Mouse (Mus musculus) forebrain, embryonic 10.5 days (tissue): ENCODE measurements around the gene Urm1. TPM values are rescaled to one million over a fixed set of nuclear protein-coding genes. Genes with fewer than 3 reads are reported as not detected.

Experiments
- DNase-seq: peaks from one replicate; pipeline ENCODE4 v3.0.0-alpha.2; 2017; ENCODE audit warnings: low spot score; ENCODE audit errors: extremely low spot score
- H3K27ac ChIP-seq: fragments of 300-500 bp; sonication (generic); 2 replicates; pipeline ENCODE4 v1.5.1; 2016; ENCODE audit warnings: mild to moderate bottlenecking
- H3K27me3 ChIP-seq: fragments of 300-500 bp; sonication (generic); 2 replicates; pipeline ENCODE4 v1.6.1; 2016; ENCODE audit warnings: mild to moderate bottlenecking; ENCODE audit not compliant: poor library complexity, severe bottlenecking
- H3K36me3 ChIP-seq: fragments of 300-500 bp; sonication (generic); replicated peaks from 2 replicates; pipeline ENCODE4 v1.6.1; 2016; ENCODE audit warnings: mild to moderate bottlenecking, moderate library complexity
- H3K4me1 ChIP-seq: fragments of 300-500 bp; sonication (generic); 2 replicates; pipeline ENCODE4 v1.6.1; 2016
- H3K4me3 ChIP-seq: fragments of 300-500 bp; sonication (generic); 2 replicates; pipeline ENCODE4 v1.5.1; 2016; ENCODE audit warnings: mild to moderate bottlenecking, moderate library complexity
- H3K9me3 ChIP-seq: fragments of 300-500 bp; sonication (generic); 2 replicates; pipeline ENCODE4 v1.6.1; 2016; ENCODE audit warnings: mild to moderate bottlenecking, moderate library complexity
- WGBS: fragments of 180-500 bp; shearing (Covaris S2); methylation state at CpG from one replicate; pipeline ENCODE4 v1.1.7; 2016; 5-methylcytosine and 5-hydroxymethylcytosine counted together
- polyA plus RNA-seq: library from polyadenylated mRNA; unstranded; fragments of >200 nt; fragmentation: Nextera tagmentation; extraction: Ambion mirVana; gene quantifications from 2 replicates; pipeline ENCODE4 v1.2.1, GENCODE M21; 2016

Urm1 gene
- polyA plus RNA-seq, 1 experiment from 2014 or later, result 15.9 TPM

- Histone ChIP-seq H3K9me3 (no peaks in the 10 kb centered on the region), H3K36me3 (peaks cover 53% of the 10 kb centered on the region), H3K4me1 (peaks cover 67% of the 10 kb centered on the region), H3K4me3 (no peak overlapping the region), H3K27me3 (peaks cover 100% of the 10 kb centered on the region), H3K27ac (no peak overlapping the region)
- DNase-seq, result no peak
- 58% methylated on average over 9 of the region's 9 CpGs for WGBS
These were observed 23.6 kb downstream of the Urm1 start for GRCm38 (mm10) chr2:29843231-29844105.

DNA sequence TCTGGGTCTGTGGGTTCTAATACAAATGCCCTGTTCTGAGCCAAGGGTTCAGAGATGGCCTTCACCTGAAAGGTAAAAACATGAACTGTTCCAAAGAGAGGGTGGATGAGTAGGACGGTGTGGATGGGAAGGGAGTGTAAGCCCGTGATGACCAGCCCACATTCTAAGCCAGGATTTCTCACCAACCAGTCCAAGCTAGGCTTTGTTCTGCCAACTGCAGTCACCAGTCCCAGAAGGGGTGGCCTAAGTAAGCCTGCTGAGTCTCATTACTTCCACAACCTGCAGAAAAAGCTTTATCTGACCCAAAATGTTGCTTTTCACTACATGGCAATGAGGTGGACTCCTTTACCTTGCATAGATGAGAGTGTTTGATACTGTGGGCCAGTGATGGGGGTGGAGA is 24.2 kb downstream of the Urm1 start:
- Histone ChIP-seq H3K27me3 (peaks cover 100% of the 10 kb centered on the region), H3K27ac (no peak overlapping the region), H3K36me3 (peaks cover 46% of the 10 kb centered on the region), H3K9me3 (no peaks in the 10 kb centered on the region), H3K4me1 (peaks cover 61% of the 10 kb centered on the region), H3K4me3 (peak overlapping the region; percentile 61; the same call in 1 of the 2 replicates)
- WGBS, result 60% methylated on average over 2 of the region's 2 CpGs
- no peak for DNase-seq

- H3K4me3 ChIP-seq, result peak overlapping the region; percentile 61
- 0 out of 2 replicates have a peak overlapping the region, but pooled peaks have one; percentile 85 for H3K27ac ChIP-seq
- peaks cover 41% of the 10 kb centered on the region for H3K36me3 ChIP-seq
- no peak for DNase-seq
- H3K9me3 ChIP-seq, result no peaks in the 10 kb centered on the region
- WGBS, result 15% methylated on average over 3 of the region's 3 CpGs
- peaks cover 55% of the 10 kb centered on the region for H3K4me1 ChIP-seq
- H3K27me3 ChIP-seq, result peaks cover 100% of the 10 kb centered on the region
These were observed 24.8 kb downstream of the Urm1 start for GRCm38 (mm10) chr2:29844661-29845060.

DNA sequence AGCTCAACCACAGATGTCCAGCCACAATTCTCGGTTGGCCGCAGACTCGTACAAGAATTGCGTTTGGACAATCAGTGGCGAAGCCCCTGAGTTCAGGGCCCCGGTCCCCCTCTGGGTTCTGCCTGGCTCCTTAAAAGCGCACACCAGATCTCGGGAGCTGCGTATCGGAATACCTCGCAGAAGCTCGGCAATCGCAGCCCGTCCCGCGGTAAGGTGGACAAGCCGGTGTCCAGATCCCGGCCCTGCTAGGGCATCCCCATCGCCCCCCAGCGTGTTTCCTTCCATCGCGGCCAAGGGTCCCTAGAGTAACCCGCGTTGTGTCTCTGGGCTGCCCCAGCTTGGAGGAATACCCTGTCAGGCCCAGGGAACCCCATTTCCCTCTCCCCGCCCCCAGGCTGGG is 25.8 kb downstream of the Urm1 start:
- peak; percentile 49 for DNase-seq
- H3K36me3 ChIP-seq, result peaks cover 35% of the 10 kb centered on the region
- H3K27me3 ChIP-seq, result peaks cover 100% of the 10 kb centered on the region
- H3K4me1 ChIP-seq, result peaks cover 52% of the 10 kb centered on the region
- H3K27ac ChIP-seq, result peak overlapping the region; percentile 85
- 1% methylated on average over 25 of the region's 25 CpGs for WGBS
- no peaks in the 10 kb centered on the region for H3K9me3 ChIP-seq
- peak overlapping the region; percentile 61 for H3K4me3 ChIP-seq

DNA sequence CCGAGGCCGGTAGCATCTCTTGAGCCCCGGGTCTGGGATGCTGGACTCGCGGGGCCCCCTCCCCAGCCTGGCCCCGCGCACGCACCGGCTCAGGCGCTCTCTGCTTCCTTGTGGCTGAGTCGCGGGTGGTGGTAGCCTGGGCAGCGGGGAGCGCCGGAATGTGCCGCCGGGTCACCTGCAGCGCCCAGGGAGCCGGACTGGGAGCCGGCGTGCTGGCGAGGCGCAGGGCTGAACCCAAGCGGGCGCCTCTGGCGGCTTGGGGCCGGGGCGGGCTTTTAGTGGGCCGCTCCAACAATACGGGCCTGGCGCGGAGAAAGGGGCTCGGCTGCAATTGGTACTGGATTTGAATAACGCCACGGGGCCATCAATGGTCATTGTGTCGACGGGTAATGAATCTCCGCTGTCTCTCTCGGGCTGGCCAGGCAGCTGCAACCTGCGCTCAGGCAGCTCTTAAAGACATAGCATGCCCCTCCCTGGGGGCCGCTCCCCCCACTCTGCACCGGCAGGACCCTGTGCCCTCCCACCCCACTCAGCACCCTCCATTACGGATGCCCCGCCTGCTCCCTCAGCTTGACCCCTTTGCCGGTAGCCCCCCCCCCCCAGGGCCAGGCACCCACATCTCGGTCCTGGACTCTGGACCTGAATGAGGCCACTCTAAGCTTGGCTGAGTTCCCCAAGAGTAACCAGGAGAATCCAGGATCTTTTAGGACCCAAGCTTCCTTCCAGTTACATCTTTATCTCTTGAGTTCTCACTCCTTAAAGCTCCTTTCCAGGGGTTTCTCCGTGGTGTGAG is 26.4 kb downstream of the Urm1 start:
- Histone ChIP-seq H3K36me3 (peaks cover 29% of the 10 kb centered on the region), H3K4me1 (peaks cover 49% of the 10 kb centered on the region), H3K27ac (peak overlapping the region; percentile 85), H3K4me3 (peak overlapping the region; percentile 61), H3K27me3 (peaks cover 100% of the 10 kb centered on the region), H3K9me3 (no peaks in the 10 kb centered on the region)
- DNase-seq, result peak; percentile 68
- WGBS, result under 1% methylated on average over 47 of the region's 47 CpGs

- WGBS, result 32% methylated on average over 3 of the region's 3 CpGs
- peak overlapping the region; percentile 85; the same call in 1 of the 2 replicates for H3K27ac ChIP-seq
- H3K36me3 ChIP-seq, result peaks cover 23% of the 10 kb centered on the region
- no peaks in the 10 kb centered on the region for H3K9me3 ChIP-seq
- H3K4me3 ChIP-seq, result peak overlapping the region; percentile 61; the same call in 1 of the 2 replicates
- peaks cover 100% of the 10 kb centered on the region for H3K27me3 ChIP-seq
- no peak for DNase-seq
- peaks cover 49% of the 10 kb centered on the region for H3K4me1 ChIP-seq
These were observed 27.0 kb downstream of the Urm1 start for GRCm38 (mm10) chr2:29846911-29847310.

- peaks cover 52% of the 10 kb centered on the region for H3K4me1 ChIP-seq
- no peaks in the 10 kb centered on the region for H3K9me3 ChIP-seq
- 81% methylated on average over 8 of the region's 8 CpGs for WGBS
- H3K27ac ChIP-seq, result no peak overlapping the region
- H3K4me3 ChIP-seq, result no peak overlapping the region
- H3K36me3 ChIP-seq, result 0 out of 2 replicates have a peak, but pooled peaks cover 1% of the 10 kb centered on the region
- peaks cover 100% of the 10 kb centered on the region for H3K27me3 ChIP-seq
- DNase-seq, result no peak
These were observed 29.2 kb downstream of the Urm1 start for GRCm38 (mm10) chr2:29849041-29849440.

- peaks cover 46% of the 10 kb centered on the region for H3K4me1 ChIP-seq
- no peak overlapping the region for H3K27ac ChIP-seq
- no peak for DNase-seq
These were observed 30.1 kb downstream of the Urm1 start for GRCm38 (mm10) chr2:29849841-29850480.

GRCm38 (mm10) chr2:29852957-29853485 is 33.1 kb downstream of the Urm1 start:
- 41% methylated on average over 4 of the region's 4 CpGs for WGBS
- Histone ChIP-seq H3K27me3 (peaks cover 100% of the 10 kb centered on the region), H3K4me1 (peaks cover 52% of the 10 kb centered on the region), H3K4me3 (no peak overlapping the region), H3K9me3 (no peaks in the 10 kb centered on the region), H3K27ac (peak overlapping the region; percentile 62; the same call in 1 of the 2 replicates), H3K36me3 (no peaks in the 10 kb centered on the region)
- no peak for DNase-seq

More at GRCm38 (mm10) chr2:29849841-29850480, 30.1 kb downstream of the Urm1 start:
- no peaks in the 10 kb centered on the region for H3K36me3 ChIP-seq
- no peaks in the 10 kb centered on the region for H3K9me3 ChIP-seq
- 78% methylated on average over 5 of the region's 5 CpGs for WGBS
- peaks cover 100% of the 10 kb centered on the region for H3K27me3 ChIP-seq
- H3K4me3 ChIP-seq, result no peak overlapping the region

DNA sequence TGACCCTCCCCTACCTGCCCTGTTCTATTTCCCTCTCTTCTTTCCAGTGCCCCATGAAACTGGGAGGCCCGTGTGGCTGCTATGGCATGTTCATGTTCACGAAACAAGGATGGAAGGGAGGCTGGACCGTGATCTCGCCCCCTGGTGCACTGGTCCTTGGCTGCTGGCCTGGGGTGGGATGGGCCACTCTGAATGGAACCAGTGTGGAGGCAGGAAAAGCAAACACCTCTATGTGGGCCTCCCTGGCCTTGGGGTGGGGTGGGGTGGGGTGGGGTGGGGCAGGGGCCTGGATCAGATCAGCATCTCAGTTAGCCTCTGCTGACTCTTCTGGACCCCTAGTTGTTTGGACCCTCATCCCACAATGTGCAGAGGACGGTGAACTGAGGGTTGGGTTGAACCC is 33.9 kb downstream of the Urm1 start:
- no peaks in the 10 kb centered on the region for H3K36me3 ChIP-seq
- peaks cover 100% of the 10 kb centered on the region for H3K27me3 ChIP-seq
- WGBS, result 85% methylated on average over 5 of the region's 5 CpGs

DNA sequence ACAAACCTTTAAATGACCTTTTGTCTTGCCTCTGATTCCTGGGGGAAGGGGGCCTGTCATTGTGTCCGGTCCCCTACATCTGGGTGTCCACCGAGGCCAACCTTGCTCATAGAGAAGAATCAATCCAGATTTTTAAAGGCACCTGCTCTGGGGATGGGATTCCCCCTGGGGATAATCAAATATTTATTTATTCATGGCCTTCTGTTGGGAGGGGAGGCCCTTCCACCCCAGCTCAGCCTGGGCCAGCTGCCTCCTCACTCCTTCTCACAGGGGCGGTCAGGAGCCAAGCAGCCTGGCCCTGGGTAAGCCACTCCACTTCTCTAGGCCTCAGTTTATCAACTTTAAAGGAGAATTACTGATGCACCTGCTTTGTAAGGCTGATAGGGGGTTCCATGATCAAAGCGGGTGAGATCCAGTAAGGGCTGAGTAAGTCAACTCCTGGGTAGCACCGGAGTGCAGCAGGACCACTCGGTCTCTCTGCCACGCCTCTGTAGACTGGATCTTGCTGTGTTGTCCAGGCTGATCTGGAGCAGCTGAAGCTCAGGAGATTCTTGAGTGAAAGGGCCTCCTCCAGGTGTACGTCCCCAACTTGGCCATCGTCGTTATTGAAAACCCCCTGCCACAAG is 35.8 kb downstream of the Urm1 start:
- H3K4me1 ChIP-seq, result peaks cover 46% of the 10 kb centered on the region

More for the DNA sequence above, 33.9 kb downstream of the Urm1 start:
- H3K4me1 ChIP-seq, result peaks cover 52% of the 10 kb centered on the region
- H3K4me3 ChIP-seq, result no peak overlapping the region
- no peak for DNase-seq
- H3K27ac ChIP-seq, result peak overlapping the region; percentile 62; the same call in 1 of the 2 replicates
- H3K9me3 ChIP-seq, result no peaks in the 10 kb centered on the region

More for the DNA sequence above, 35.8 kb downstream of the Urm1 start:
- Histone ChIP-seq H3K9me3 (no peaks in the 10 kb centered on the region), H3K4me3 (no peak overlapping the region), H3K36me3 (no peaks in the 10 kb centered on the region), H3K27ac (peak overlapping the region; percentile 79; the same call in 1 of the 2 replicates), H3K27me3 (peaks cover 93% of the 10 kb centered on the region)
- WGBS, result 74% methylated on average over 10 of the region's 10 CpGs
- DNase-seq, result no peak
